Mouse (Mus musculus) CD4-positive, CD25-positive, alpha-beta regulatory T cell, adult 9 weeks (primary cell): Measurements from ENCODE around the gene Zfp235. TPM values are rescaled to one million over a fixed set of nuclear protein-coding genes. Genes with fewer than 3 reads are reported as not detected.

ENCODE experiments used
- polyA plus RNA-seq: library from polyadenylated mRNA; unstranded; fragments of 100-300 nt; shearing (Covaris generic); gene quantifications from one replicate; pipeline ENCODE4 v1.2.1, GENCODE M21; 2017

Gene Zfp235
- 21.9 TPM for polyA plus RNA-seq

GRCm38 (mm10) chr7:24133996-24134828 is at the start of gene Zfp235:
Gene Zfp235, plus strand, starts transcription at chr7:24134169.

GRCm38 (mm10) chr7:24112156-24112856 is 21.7 kb upstream of the Zfp235 start, which contains the start of gene Zfp112:
Gene Zfp112, plus strand, starts transcription at chr7:24112314.

GRCm38 (mm10) chr7:24174618-24175336 is 40.8 kb downstream of the Zfp235 start, which contains the start of gene Zfp114:
Gene Zfp114, plus strand, starts transcription at chr7:24175060.

Other genes starting within 250 kb of the Zfp235 start
- gene Vmn1r178, start 242.2 kb upstream of the Zfp235 start, polyA plus RNA-seq: not detected
- gene Vmn1r179, start 207.2 kb upstream of the Zfp235 start, polyA plus RNA-seq: 0.07 TPM
- gene Vmn1r180, start 183.5 kb upstream of the Zfp235 start, polyA plus RNA-seq: not detected
- gene Vmn1r181, start 159.6 kb upstream of the Zfp235 start, polyA plus RNA-seq: not detected
- gene V1rd19, start 132.5 kb upstream of the Zfp235 start, polyA plus RNA-seq: not detected
- 0.05 TPM for gene Vmn1r183, start 80.9 kb upstream of the Zfp235 start, polyA plus RNA-seq
- 42.6 TPM for gene Zfp180, start 52.2 kb upstream of the Zfp235 start, polyA plus RNA-seq
- 1.6 TPM for gene Zfp112, start 21.9 kb upstream of the Zfp235 start, polyA plus RNA-seq
- 1.2 TPM for gene Zfp114, start 40.9 kb downstream of the Zfp235 start, polyA plus RNA-seq
- gene Zfp111, start 77.3 kb downstream of the Zfp235 start, polyA plus RNA-seq: 0.76 TPM
- gene Zfp109, start 103.4 kb downstream of the Zfp235 start, polyA plus RNA-seq: 6.1 TPM
- 0.91 TPM for gene Zfp108, start 120.6 kb downstream of the Zfp235 start, polyA plus RNA-seq
- 3.7 TPM for gene Zfp93, start 136.3 kb downstream of the Zfp235 start, polyA plus RNA-seq
- gene Zfp61, start 167.1 kb downstream of the Zfp235 start, polyA plus RNA-seq: 30.7 TPM
- 14.1 TPM for gene Zfp94, start 182.5 kb downstream of the Zfp235 start, polyA plus RNA-seq
- gene Tescl, start 199.8 kb downstream of the Zfp235 start, polyA plus RNA-seq: not detected
- not detected for gene Lypd5, start 215.0 kb downstream of the Zfp235 start, polyA plus RNA-seq
- gene Kcnn4, start 236.1 kb downstream of the Zfp235 start, polyA plus RNA-seq: 107 TPM